Mouse (Mus musculus): ENCODE measurements at regions not wholly inside any gene's neighbourhood (a gene's known extent, or its start where the extent isn't known, plus 50 kb on each side); places are given as distances from the start of the nearest gene placed in this dataset.

DNA sequence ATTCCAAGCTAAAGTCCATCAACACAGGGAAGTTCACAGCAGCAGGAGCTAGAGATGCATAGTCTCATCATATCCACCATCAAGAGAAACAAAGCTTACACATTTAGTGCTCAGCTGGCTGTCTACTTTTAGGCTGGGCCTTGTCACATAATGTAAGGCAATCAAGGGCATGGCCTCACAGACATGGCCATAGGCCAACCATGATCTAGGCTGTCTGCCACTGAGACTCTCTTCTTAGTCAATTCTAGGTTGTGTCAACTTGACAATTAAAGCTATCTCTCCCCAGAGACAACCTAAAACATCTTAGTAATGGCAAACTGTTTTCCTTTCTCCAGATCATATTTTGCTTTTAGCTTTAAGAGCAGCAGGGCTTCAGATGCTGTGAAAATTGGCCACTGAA lies 340.0 kb downstream of the Ankrd50 start:
- H3K36me3 ChIP-seq (ENCODE audit: control insufficient read depth, insufficient read depth): no peaks in the 10 kb centered on the region
- H3K27ac ChIP-seq (ENCODE audit: low read length): no peak overlapping the region
- H3K4me2 ChIP-seq (ENCODE audit: low read depth, low read length): no peak overlapping the region
- ATAC-seq (replicated peaks; ENCODE audit: extremely low read depth, insufficient read depth, low FRiP score): no peak
- H3K9ac ChIP-seq (ENCODE audit: low read length): no peak overlapping the region
- peaks cover 17% of the 10 kb centered on the region for H3K4me1 ChIP-seq (ENCODE audit: control insufficient read depth, insufficient read depth, low read length)
- H3K9me3 ChIP-seq (replicated peaks; ENCODE audit: control insufficient read depth, low read length): no peaks in the 10 kb centered on the region
- H3K27me3 ChIP-seq (ENCODE audit: control insufficient read depth, insufficient read depth, low read length): no peaks in the 10 kb centered on the region
- no peak overlapping the region for H3K4me3 ChIP-seq (ENCODE audit: low read length)

DNA sequence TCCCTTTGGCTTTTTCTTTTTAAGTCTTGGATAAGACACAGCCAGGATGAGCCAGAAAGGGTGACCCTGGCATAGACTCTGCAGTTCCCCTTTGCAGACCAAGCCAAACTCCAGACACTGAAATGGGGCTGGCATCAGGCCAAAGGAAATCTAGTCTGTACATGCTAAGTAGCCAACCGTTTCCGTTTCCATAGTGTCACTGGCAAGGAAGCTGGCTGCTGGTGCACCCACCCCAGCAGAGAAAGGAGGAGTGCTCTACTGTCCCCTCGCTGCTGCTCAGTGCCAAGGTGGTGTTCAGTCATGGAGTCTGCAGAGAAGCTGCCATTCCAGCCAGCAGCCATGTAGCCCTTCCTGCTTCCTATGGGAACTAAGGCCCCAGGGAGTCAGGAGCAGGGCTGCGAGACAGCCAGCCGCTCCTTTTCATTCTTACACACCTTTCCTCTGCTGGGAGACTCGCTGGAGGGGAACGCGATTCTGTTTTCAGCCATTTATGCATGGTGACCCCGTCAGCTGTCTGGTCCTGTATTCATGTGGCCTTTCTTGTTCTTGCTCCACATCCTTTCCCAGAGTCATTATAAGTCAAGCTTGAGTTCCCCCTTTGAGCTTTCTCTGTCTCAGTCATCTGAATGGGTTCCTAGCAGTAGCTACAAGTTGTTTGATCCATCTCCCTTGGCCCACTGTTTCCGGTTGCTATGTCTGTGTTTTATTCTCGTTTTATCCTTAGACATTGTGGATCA lies 341.3 kb downstream of the Ankrd50 start:
- H3K9me3 ChIP-seq (replicated peaks; ENCODE audit: control insufficient read depth, low read length): no peaks in the 10 kb centered on the region
- peaks cover 17% of the 10 kb centered on the region for H3K4me1 ChIP-seq (ENCODE audit: control insufficient read depth, insufficient read depth, low read length)
- WGBS: 52% methylated on average over 11 of the region's 11 CpGs
- H3K9ac ChIP-seq (ENCODE audit: low read length): no peak overlapping the region
- H3K4me3 ChIP-seq (ENCODE audit: low read length): no peak overlapping the region
- ATAC-seq (replicated peaks; ENCODE audit: extremely low read depth, insufficient read depth, low FRiP score): peak; percentile 77
- peak overlapping the region; percentile 18; the same call in 1 of the 2 replicates for H3K4me2 ChIP-seq (ENCODE audit: low read depth, low read length)
- peak overlapping the region; percentile 45 for H3K27ac ChIP-seq (ENCODE audit: low read length)
- H3K27me3 ChIP-seq (ENCODE audit: control insufficient read depth, insufficient read depth, low read length): no peaks in the 10 kb centered on the region
- no peaks in the 10 kb centered on the region for H3K36me3 ChIP-seq (ENCODE audit: control insufficient read depth, insufficient read depth)

DNA sequence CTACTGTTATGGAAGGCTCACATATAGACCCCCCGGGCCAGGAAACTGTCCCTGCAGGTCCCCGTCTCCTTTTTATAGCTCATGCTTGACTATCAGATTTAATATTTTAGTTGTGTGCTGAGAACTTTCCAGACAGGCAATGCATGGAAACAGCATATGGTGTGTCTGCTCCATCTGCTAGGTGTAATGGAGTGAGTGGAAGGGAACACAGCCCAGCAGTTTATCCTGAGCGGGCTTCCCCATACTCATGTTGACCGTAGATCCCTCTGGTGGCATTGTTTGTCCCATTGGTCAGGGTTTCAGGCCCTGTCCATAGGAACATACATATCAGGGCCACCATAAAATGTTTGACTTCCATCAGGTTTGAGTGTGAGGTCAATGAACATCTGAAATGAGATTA lies 345.3 kb downstream of the Ankrd50 start:
- H3K4me3 ChIP-seq (ENCODE audit: low read length): no peak overlapping the region
- H3K9ac ChIP-seq (ENCODE audit: low read length): no peak overlapping the region
- WGBS: 89% methylated on average over 4 of the region's 4 CpGs
- no peak overlapping the region for H3K27ac ChIP-seq (ENCODE audit: low read length)
- H3K9me3 ChIP-seq (replicated peaks; ENCODE audit: control insufficient read depth, low read length): no peaks in the 10 kb centered on the region
- no peak for ATAC-seq (replicated peaks; ENCODE audit: extremely low read depth, insufficient read depth, low FRiP score)
- H3K27me3 ChIP-seq (ENCODE audit: control insufficient read depth, insufficient read depth, low read length): no peaks in the 10 kb centered on the region
- H3K36me3 ChIP-seq (ENCODE audit: control insufficient read depth, insufficient read depth): no peaks in the 10 kb centered on the region
- H3K4me1 ChIP-seq (ENCODE audit: control insufficient read depth, insufficient read depth, low read length): peaks cover 9% of the 10 kb centered on the region
- no peak overlapping the region for H3K4me2 ChIP-seq (ENCODE audit: low read depth, low read length)

DNA sequence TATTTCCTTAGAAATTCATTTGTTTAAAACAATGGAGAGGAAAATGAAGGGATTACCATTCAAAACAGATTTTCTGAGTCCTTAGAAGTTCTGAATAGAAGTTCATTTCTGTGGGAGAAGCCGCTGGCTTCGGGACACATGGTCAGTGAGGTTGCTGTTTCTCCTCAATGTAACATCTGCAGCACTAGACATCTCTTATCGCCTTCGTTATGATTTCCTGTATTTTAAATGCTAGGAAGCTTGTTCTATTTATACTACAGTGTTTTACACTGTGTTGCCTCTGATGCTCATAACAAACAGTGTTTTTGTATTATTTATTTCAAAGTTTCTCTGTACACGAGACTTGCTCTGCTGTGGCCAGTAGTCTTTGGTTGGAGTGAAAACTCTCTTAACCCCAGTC lies 346.6 kb downstream of the Ankrd50 start:
- Histone ChIP-seq H3K4me2 (ENCODE audit: low read depth, low read length) (no peak overlapping the region), H3K36me3 (ENCODE audit: control insufficient read depth, insufficient read depth) (no peaks in the 10 kb centered on the region), H3K27ac (ENCODE audit: low read length) (0 out of 2 replicates have a peak overlapping the region, but pooled peaks have one; percentile 24), H3K4me3 (ENCODE audit: low read length) (no peak overlapping the region), H3K9ac (ENCODE audit: low read length) (no peak overlapping the region), H3K4me1 (ENCODE audit: control insufficient read depth, insufficient read depth, low read length) (peaks cover 3% of the 10 kb centered on the region), H3K27me3 (ENCODE audit: control insufficient read depth, insufficient read depth, low read length) (no peaks in the 10 kb centered on the region), H3K9me3 (replicated peaks; ENCODE audit: control insufficient read depth, low read length) (no peaks in the 10 kb centered on the region)
- 64% methylated on average over 5 of the region's 5 CpGs for WGBS
- ATAC-seq (replicated peaks; ENCODE audit: extremely low read depth, insufficient read depth, low FRiP score): no peak

DNA sequence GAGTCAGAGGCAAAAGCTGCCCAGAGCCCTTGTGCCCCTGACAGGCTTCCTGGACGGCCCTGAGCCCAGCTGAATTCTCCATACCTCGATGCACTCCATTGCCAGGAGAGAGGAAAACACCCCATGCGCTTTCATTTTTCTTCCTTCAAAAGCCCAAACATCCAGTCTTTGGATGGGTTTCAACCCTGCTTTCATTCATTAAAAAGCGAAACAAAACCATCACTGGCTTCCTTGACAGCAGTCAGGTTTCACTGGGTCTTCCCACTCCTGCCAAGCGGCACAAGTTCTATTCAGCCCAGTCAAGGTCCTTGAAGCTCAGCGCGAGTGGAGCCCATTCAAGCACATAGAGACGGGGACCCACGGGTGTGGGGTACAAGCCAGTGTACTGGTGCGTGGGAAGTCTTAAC lies 348.8 kb downstream of the Ankrd50 start:
- Histone ChIP-seq H3K4me1 (ENCODE audit: control insufficient read depth, insufficient read depth, low read length) (no peaks in the 10 kb centered on the region; the same call in 1 of the 2 replicates), H3K27me3 (ENCODE audit: control insufficient read depth, insufficient read depth, low read length) (no peaks in the 10 kb centered on the region), H3K27ac (ENCODE audit: low read length) (no peak overlapping the region), H3K9ac (ENCODE audit: low read length) (no peak overlapping the region), H3K4me2 (ENCODE audit: low read depth, low read length) (no peak overlapping the region), H3K9me3 (replicated peaks; ENCODE audit: control insufficient read depth, low read length) (no peaks in the 10 kb centered on the region), H3K36me3 (ENCODE audit: control insufficient read depth, insufficient read depth) (no peaks in the 10 kb centered on the region), H3K4me3 (ENCODE audit: low read length) (no peak overlapping the region)
- 80% methylated on average over 10 of the region's 10 CpGs for WGBS
- ATAC-seq (replicated peaks; ENCODE audit: extremely low read depth, insufficient read depth, low FRiP score): no peak

DNA sequence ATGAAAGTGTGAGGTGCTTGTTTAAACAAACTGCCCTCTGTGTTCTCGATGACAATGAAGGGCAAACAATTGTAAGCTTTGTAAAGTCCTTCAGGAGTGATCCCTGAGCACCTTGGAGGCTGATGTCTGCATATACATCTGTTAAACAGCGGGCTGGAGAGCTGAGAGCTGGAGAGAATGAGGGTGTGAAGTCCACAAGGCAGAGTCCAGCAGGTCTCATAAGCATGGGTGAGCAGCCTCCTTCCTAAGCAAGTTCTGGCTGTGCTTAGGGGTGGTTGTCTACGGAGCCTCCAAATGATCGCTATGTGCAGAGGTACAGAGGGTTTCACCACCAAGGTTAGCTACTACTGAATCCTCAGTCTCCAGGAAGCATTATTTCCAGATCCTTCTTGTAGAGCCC lies 350.2 kb downstream of the Ankrd50 start:
- WGBS: 84% methylated on average over 4 of the region's 4 CpGs
- no peak for ATAC-seq (replicated peaks; ENCODE audit: extremely low read depth, insufficient read depth, low FRiP score)
- H3K4me3 ChIP-seq (ENCODE audit: low read length): no peak overlapping the region
- no peaks in the 10 kb centered on the region for H3K9me3 ChIP-seq (replicated peaks; ENCODE audit: control insufficient read depth, low read length)
- no peaks in the 10 kb centered on the region for H3K27me3 ChIP-seq (ENCODE audit: control insufficient read depth, insufficient read depth, low read length)
- no peaks in the 10 kb centered on the region for H3K36me3 ChIP-seq (ENCODE audit: control insufficient read depth, insufficient read depth)
- H3K9ac ChIP-seq (ENCODE audit: low read length): no peak overlapping the region
- no peak overlapping the region for H3K4me2 ChIP-seq (ENCODE audit: low read depth, low read length)
- no peak overlapping the region for H3K27ac ChIP-seq (ENCODE audit: low read length)
- no peaks in the 10 kb centered on the region; the same call in 1 of the 2 replicates for H3K4me1 ChIP-seq (ENCODE audit: control insufficient read depth, insufficient read depth, low read length)

DNA sequence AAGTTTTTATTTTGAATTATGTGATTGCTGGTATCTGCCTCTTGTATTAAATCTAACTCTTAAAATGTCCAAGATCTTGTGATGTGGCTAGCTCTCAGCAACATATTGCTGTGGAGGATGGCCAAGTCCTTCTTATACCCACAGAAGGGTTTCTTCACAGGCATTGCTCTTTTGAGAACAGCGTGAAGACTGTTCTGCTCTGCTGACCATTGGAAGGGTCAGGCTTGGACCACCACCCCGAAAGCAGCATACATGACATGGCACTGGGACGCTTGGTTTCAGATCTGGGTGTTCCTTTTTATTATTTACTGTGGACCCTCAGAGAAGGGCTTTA lies 352.8 kb downstream of the Ankrd50 start:
- no peaks in the 10 kb centered on the region for H3K27me3 ChIP-seq (ENCODE audit: control insufficient read depth, insufficient read depth, low read length)
- 86% methylated on average over 3 of the region's 3 CpGs for WGBS
- no peak overlapping the region for H3K4me2 ChIP-seq (ENCODE audit: low read depth, low read length)
- no peak overlapping the region for H3K4me3 ChIP-seq (ENCODE audit: low read length)
- H3K9me3 ChIP-seq (replicated peaks; ENCODE audit: control insufficient read depth, low read length): no peaks in the 10 kb centered on the region
- no peak for ATAC-seq (replicated peaks; ENCODE audit: extremely low read depth, insufficient read depth, low FRiP score)
- H3K27ac ChIP-seq (ENCODE audit: low read length): no peak overlapping the region
- H3K36me3 ChIP-seq (ENCODE audit: control insufficient read depth, insufficient read depth): no peaks in the 10 kb centered on the region
- no peak overlapping the region for H3K9ac ChIP-seq (ENCODE audit: low read length)
- peaks cover 3% of the 10 kb centered on the region; the same call in 1 of the 2 replicates for H3K4me1 ChIP-seq (ENCODE audit: control insufficient read depth, insufficient read depth, low read length)

DNA sequence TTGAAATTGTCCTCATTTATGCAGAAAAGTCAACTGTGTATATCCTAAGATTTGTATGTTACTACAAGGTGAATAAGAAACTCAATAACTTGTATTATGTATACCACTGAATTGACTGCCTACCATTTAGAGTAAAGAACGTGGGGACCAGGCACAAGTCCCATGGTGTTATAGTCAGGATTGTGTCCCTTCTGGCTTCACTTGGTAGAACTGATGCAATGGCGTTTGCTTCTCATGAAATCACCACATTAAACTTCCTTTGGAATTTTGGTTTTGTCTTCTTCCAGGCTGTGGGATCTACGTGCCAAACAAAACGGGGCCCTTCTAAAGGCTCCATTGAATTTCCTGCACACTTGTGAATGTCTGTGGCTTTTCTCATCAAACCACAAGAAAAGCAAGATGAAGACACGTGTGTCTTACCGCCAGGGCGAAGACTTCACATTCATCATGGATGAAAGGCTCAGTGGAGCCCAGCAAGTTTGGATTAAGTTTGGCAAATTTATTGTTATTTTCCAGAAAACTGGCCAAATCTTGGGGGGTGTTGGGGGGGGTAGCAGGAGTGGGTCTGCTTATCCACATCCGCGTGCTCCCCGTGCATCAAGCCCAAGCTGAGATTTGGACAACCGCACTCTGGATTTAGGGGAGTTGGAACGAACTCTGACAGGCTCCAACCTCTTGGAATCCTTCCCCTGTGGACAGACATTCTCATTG lies 353.3 kb downstream of the Ankrd50 start:
- WGBS: 74% methylated on average over 12 of the region's 12 CpGs
- no peak for ATAC-seq (replicated peaks; ENCODE audit: extremely low read depth, insufficient read depth, low FRiP score)
- no peaks in the 10 kb centered on the region for H3K27me3 ChIP-seq (ENCODE audit: control insufficient read depth, insufficient read depth, low read length)

DNA sequence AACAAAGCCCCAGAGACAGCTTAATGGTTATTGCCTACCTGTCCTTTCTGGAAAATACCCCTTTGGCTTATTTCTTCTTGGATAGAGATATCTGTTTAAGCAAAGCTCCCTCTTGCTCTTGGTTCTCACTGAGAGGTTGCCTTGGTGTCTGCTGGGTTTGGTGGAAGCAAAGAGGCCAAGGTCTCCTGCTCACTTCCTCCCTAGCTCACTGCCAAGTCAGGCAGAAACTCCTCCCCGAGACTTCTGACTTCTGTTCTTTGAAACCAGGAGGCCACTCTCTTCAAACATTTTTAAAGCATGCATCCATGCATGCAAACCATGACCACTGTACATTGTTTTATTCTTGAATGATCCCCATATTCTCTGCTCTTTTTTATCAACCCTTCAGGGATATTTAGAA lies 354.6 kb downstream of the Ankrd50 start:
- ATAC-seq (replicated peaks; ENCODE audit: extremely low read depth, insufficient read depth, low FRiP score): no peak
- Histone ChIP-seq H3K4me1 (ENCODE audit: control insufficient read depth, insufficient read depth, low read length) (peaks cover 3% of the 10 kb centered on the region; the same call in 1 of the 2 replicates), H3K4me3 (ENCODE audit: low read length) (no peak overlapping the region), H3K36me3 (ENCODE audit: control insufficient read depth, insufficient read depth) (no peaks in the 10 kb centered on the region), H3K9me3 (replicated peaks; ENCODE audit: control insufficient read depth, low read length) (no peaks in the 10 kb centered on the region; the same call in 1 of the 2 replicates), H3K9ac (ENCODE audit: low read length) (no peak overlapping the region), H3K27ac (ENCODE audit: low read length) (no peak overlapping the region), H3K27me3 (ENCODE audit: control insufficient read depth, insufficient read depth, low read length) (no peaks in the 10 kb centered on the region), H3K4me2 (ENCODE audit: low read depth, low read length) (no peak overlapping the region)
- 50% methylated on average over 1 of the region's 1 CpGs for WGBS

More for the DNA sequence above, 353.3 kb downstream of the Ankrd50 start:
- H3K4me3 ChIP-seq (ENCODE audit: low read length): no peak overlapping the region
- H3K4me2 ChIP-seq (ENCODE audit: low read depth, low read length): no peak overlapping the region
- no peak overlapping the region for H3K27ac ChIP-seq (ENCODE audit: low read length)
- H3K9ac ChIP-seq (ENCODE audit: low read length): no peak overlapping the region
- H3K9me3 ChIP-seq (replicated peaks; ENCODE audit: control insufficient read depth, low read length): no peaks in the 10 kb centered on the region
- peaks cover 3% of the 10 kb centered on the region; the same call in 1 of the 2 replicates for H3K4me1 ChIP-seq (ENCODE audit: control insufficient read depth, insufficient read depth, low read length)
- no peaks in the 10 kb centered on the region for H3K36me3 ChIP-seq (ENCODE audit: control insufficient read depth, insufficient read depth)
